Mouse (Mus musculus) intestine, embryonic 14.5 days (tissue): Measurements from ENCODE around the gene Cygb. TPM values are rescaled to one million over a fixed set of nuclear protein-coding genes. Genes with fewer than 3 reads are reported as not detected.
"Not testable (repeated sequence)": the region's sequence is repeated elsewhere in the genome, so short reads cannot be mapped to it uniquely, and the experiment has no call there.

Experiments used
- ATAC-seq: fragments of 200-750 bp; cut with Nextera tagmentation; replicated peaks from 2 replicates; pipeline ENCODE4 v1.8.0; 2017; ENCODE audit warnings: low read depth, moderate number of reproducible peaks, moderate TSS enrichment, moderate library complexity; ENCODE audit not compliant: low FRiP score, low TSS enrichment
- DNase-seq: peaks from one replicate; pipeline ENCODE4 v3.0.0-alpha.2; 2018; ENCODE audit warnings: low spot score
- H3K27ac ChIP-seq: fragments of 300-500 bp; sonication (generic); 2 replicates; pipeline ENCODE4 v1.5.1; 2014; ENCODE audit warnings: low read depth, mild to moderate bottlenecking, control low read depth
- H3K27me3 ChIP-seq: fragments of 300-500 bp; sonication (generic); replicated peaks from 2 replicates; pipeline ENCODE4 v1.6.1; 2014; ENCODE audit warnings: low read length, control low read depth; ENCODE audit not compliant: control insufficient read depth, insufficient read depth
- H3K36me3 ChIP-seq: fragments of 300-500 bp; sonication (generic); 2 replicates; pipeline ENCODE4 v1.6.1; 2014; ENCODE audit warnings: low read length, control low read depth; ENCODE audit not compliant: control insufficient read depth, insufficient read depth
- H3K4me1 ChIP-seq: fragments of 300-500 bp; sonication (generic); replicated peaks from 2 replicates; pipeline ENCODE4 v1.6.1; 2014; ENCODE audit warnings: low read length, control low read depth, mixed read lengths; ENCODE audit not compliant: control insufficient read depth, insufficient read depth
- H3K4me2 ChIP-seq: fragments of 300-500 bp; sonication (generic); 2 replicates; pipeline ENCODE4 v1.6.1; 2014; ENCODE audit warnings: low read length
- H3K4me3 ChIP-seq: fragments of 300-500 bp; sonication (generic); 2 replicates; pipeline ENCODE4 v1.5.1; 2014; ENCODE audit warnings: low read depth, low read length, control low read depth, mixed read lengths
- H3K9ac ChIP-seq: fragments of 300-500 bp; sonication (generic); 2 replicates; pipeline ENCODE4 v1.6.1; 2014; ENCODE audit warnings: mild to moderate bottlenecking, low read length
- H3K9me3 ChIP-seq: fragments of 300-500 bp; sonication (generic); 2 replicates; pipeline ENCODE4 v1.6.1; 2016; ENCODE audit warnings: low read length, control low read depth; ENCODE audit not compliant: control insufficient read depth
- WGBS: fragments of 180-500 bp; shearing (Covaris S2); extraction: QIAGEN DNeasy Blood & Tissue Kit; methylation state at CpG from one replicate; pipeline ENCODE4 v1.1.7; 2014; 5-methylcytosine and 5-hydroxymethylcytosine counted together
- polyA plus RNA-seq: library from polyadenylated mRNA; unstranded; fragments of >200 nt; fragmentation: Nextera tagmentation; extraction: Ambion mirVana; gene quantifications from 2 replicates; pipeline ENCODE4 v1.2.1, GENCODE M21; 2014

The Cygb gene
- polyA plus RNA-seq, 1 experiment from 2014 or later, result 16.4 TPM

DNA sequence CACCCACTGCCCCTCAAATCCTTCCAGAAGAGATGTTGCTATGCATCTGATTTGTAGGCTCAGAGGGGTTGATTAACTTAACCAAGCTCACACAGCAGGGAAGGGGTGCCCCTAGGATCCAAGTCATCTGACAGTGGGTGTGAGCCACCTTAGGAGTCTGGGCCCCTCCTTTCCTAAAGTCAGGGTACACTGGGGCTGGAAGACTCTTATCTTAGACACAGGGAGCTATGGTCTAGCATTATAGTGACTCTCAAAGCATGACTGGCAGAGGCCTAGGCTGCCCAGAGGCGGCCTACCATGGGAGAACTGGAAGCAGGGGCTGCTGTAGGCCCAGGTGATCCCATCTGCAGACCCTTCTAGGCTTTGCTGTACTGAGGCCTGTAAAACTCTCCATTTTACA is 41.6 kb downstream of the Cygb start:
- no peak overlapping the region for H3K4me2 ChIP-seq
- H3K36me3 ChIP-seq, result 0 out of 2 replicates have a peak, but pooled peaks cover 5% of the 10 kb centered on the region
- H3K9ac ChIP-seq, result no peak overlapping the region
- DNase-seq (no peak), ATAC-seq (no peak)
- H3K9me3 ChIP-seq, result no peaks in the 10 kb centered on the region
- H3K4me3 ChIP-seq, result no peak overlapping the region
- H3K27ac ChIP-seq, result no peak overlapping the region
- H3K27me3 ChIP-seq, result no peaks in the 10 kb centered on the region
- WGBS, result 92% methylated on average over 1 of the region's 1 CpGs
- H3K4me1 ChIP-seq, result peaks cover 6% of the 10 kb centered on the region

DNA sequence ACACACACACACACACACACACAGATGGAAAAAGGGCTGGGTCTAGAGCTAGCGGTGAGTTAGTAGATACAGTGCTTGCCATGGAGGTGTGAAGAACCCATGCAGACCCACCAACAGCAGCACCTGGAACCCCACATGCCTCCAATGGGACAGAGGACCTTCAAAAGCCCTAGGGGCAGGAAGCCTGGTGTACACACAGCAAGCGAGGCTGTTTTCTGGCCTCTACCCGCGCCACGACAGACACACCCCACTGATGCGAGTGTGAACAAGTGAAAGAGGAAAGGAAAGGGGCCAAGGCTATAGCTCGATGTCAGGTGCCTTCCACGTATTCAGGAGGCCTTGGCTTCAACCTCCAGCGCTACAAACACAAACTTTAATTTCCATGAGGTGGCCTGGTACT is 42.2 kb downstream of the Cygb start:
- WGBS, result 89% methylated on average over 9 of the region's 9 CpGs
- peaks cover 7% of the 10 kb centered on the region; the same call in 1 of the 2 replicates for H3K36me3 ChIP-seq

GRCm38 (mm10) chr11:116611168-116611567 is 42.9 kb downstream of the Cygb start:
- H3K4me3 ChIP-seq, H3K27me3 ChIP-seq, H3K9me3 ChIP-seq, ATAC-seq, DNase-seq, H3K4me2 ChIP-seq, H3K27ac ChIP-seq, H3K4me1 ChIP-seq, H3K36me3 ChIP-seq, H3K9ac ChIP-seq: not testable (repeated sequence)
- WGBS, result 87% methylated on average over 9 of the region's 9 CpGs

More for the DNA sequence above, 42.2 kb downstream of the Cygb start:
- DNase-seq (no peak), ATAC-seq (no peak)
- Histone ChIP-seq H3K4me3 (no peak overlapping the region), H3K9ac (no peak overlapping the region), H3K27ac (no peak overlapping the region), H3K4me2 (no peak overlapping the region), H3K9me3 (no peaks in the 10 kb centered on the region), H3K4me1 (peaks cover 6% of the 10 kb centered on the region), H3K27me3 (no peaks in the 10 kb centered on the region)

DNA sequence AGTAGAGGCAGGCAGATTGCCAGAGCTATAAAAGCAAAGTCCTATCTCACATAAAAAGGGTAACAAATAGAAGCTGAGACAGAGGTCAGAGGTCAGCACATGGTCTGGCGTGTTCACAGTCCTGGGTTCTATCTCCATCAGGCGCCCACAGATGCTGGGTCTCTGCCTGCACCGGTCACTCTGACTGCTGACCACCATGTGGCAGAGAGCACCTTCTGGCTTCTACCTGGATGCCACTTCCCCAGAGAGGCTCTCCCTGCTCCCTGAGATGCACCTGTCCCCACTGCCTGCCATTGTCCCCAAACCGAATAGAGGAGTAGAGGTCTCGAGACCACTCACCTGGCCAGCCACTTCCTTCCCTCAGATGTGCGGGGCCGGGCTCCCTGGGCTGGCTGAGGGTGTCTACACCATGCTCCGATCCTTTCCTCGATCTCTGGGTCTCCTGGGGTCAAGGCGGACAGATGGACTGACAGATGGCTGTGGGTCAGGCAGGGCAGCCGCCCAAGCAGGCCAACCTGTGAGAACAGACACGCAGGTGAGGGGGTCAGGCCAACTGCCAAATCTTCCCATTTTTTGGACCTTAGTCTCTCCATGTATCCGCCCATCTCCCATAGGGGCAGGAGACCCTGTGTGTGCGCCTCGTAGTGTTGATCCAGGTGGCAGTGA is 44.0 kb downstream of the Cygb start:
- Histone ChIP-seq H3K9ac (no peak overlapping the region), H3K4me3 (no peak overlapping the region), H3K36me3 (peaks cover 12% of the 10 kb centered on the region), H3K27ac (no peak overlapping the region), H3K4me2 (no peak overlapping the region), H3K9me3 (no peaks in the 10 kb centered on the region), H3K27me3 (no peaks in the 10 kb centered on the region), H3K4me1 (no peaks in the 10 kb centered on the region)
- whole genome bisulfite sequencing, result 77% methylated on average over 15 of the region's 15 CpGs
- DNase-seq (no peak), ATAC-seq (no peak)

GRCm38 (mm10) chr11:116607717-116608116 is 46.4 kb downstream of the Cygb start:
- H3K27ac ChIP-seq, result no peak overlapping the region
- no peaks in the 10 kb centered on the region for H3K9me3 ChIP-seq
- no peak overlapping the region for H3K4me3 ChIP-seq
- ATAC-seq (no peak), DNase-seq (no peak)
- H3K27me3 ChIP-seq, result no peaks in the 10 kb centered on the region
- no peak overlapping the region for H3K9ac ChIP-seq
- H3K36me3 ChIP-seq, result peaks cover 14% of the 10 kb centered on the region
- 91% methylated on average over 3 of the region's 3 CpGs for WGBS
- no peaks in the 10 kb centered on the region for H3K4me1 ChIP-seq
- H3K4me2 ChIP-seq, result no peak overlapping the region

GRCm38 (mm10) chr11:116604097-116604496 is 50.0 kb downstream of the Cygb start:
- no peaks in the 10 kb centered on the region for H3K9me3 ChIP-seq
- WGBS, result 88% methylated on average over 12 of the region's 12 CpGs
- H3K27me3 ChIP-seq, result no peaks in the 10 kb centered on the region
- no peak for DNase-seq
- H3K27ac ChIP-seq, result no peak overlapping the region
- H3K36me3 ChIP-seq, result peaks cover 14% of the 10 kb centered on the region
- H3K9ac ChIP-seq, result no peak overlapping the region
- no peak overlapping the region for H3K4me3 ChIP-seq
- no peaks in the 10 kb centered on the region for H3K4me1 ChIP-seq
- no peak for ATAC-seq
- no peak overlapping the region for H3K4me2 ChIP-seq

GRCm38 (mm10) chr11:116603339-116603738 is 50.8 kb downstream of the Cygb start:
- Histone ChIP-seq H3K9me3 (no peaks in the 10 kb centered on the region), H3K4me1 (no peaks in the 10 kb centered on the region), H3K4me2 (no peak overlapping the region), H3K27ac (no peak overlapping the region), H3K4me3 (no peak overlapping the region), H3K27me3 (no peaks in the 10 kb centered on the region), H3K36me3 (peaks cover 15% of the 10 kb centered on the region), H3K9ac (no peak overlapping the region)
- DNase-seq, result no peak
- no peak for ATAC-seq
- WGBS, result 91% methylated on average over 10 of the region's 10 CpGs

DNA sequence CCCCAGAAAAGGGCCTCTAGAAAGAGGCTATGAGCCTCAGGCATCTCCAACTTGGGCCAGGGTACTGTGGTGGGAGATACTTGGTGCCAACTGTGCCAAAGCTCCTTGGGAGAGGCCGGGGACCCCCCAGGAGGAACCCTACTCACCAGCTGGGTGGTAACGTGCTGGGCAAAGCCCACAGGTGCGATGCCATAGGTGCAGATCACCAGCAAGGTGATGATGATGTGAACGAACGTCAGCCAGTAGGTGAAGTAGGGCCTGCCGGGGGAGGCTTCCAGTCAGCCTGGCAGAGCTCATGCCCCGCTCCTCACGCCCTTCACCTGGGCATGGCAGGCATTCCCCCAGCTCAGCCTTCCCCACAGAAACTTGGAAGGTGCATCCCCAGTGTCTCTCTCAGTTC is 52.1 kb downstream of the Cygb start:
- Histone ChIP-seq H3K9ac (no peak overlapping the region), H3K27ac (no peak overlapping the region), H3K9me3 (no peaks in the 10 kb centered on the region), H3K4me3 (no peak overlapping the region), H3K27me3 (no peaks in the 10 kb centered on the region), H3K36me3 (peaks cover 19% of the 10 kb centered on the region), H3K4me2 (no peak overlapping the region), H3K4me1 (no peaks in the 10 kb centered on the region)
- 80% methylated on average over 8 of the region's 8 CpGs for WGBS
- DNase-seq (no peak), ATAC-seq (no peak)

- H3K4me3 ChIP-seq, result no peak overlapping the region
- H3K27me3 ChIP-seq, result no peaks in the 10 kb centered on the region
- 96% methylated on average over 8 of the region's 8 CpGs for WGBS
- DNase-seq (no peak), ATAC-seq (no peak)
- H3K4me1 ChIP-seq, result no peaks in the 10 kb centered on the region
- no peak overlapping the region for H3K9ac ChIP-seq
- H3K4me2 ChIP-seq, result no peak overlapping the region
- no peaks in the 10 kb centered on the region for H3K9me3 ChIP-seq
- H3K27ac ChIP-seq, result no peak overlapping the region
- peaks cover 16% of the 10 kb centered on the region for H3K36me3 ChIP-seq
Measured at GRCm38 (mm10) chr11:116601166-116601565, 52.9 kb downstream of the Cygb start.
